26 mouse cellular contexts compared by ENCODE assay signal in the genomic region with DNA sequence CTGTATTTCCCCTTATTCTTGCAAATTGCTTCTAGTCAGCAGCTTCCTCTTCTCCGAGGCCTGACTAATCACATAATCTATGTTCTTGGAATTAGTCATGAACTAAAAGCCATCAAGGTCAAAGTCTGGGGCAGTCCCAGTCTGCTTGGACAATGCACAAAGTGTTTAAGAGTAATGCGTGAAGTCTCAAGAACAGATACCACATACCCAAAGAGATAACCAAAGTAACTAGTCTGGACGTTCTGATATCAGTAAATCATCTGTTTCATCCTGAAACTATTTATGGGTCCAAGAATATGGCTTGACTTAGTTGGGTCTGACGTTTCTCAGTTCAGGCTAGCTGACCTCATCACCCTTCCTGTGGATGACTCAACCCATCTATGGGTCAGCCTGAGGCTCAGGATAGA.
DNase-seq lines count a peak whose midpoint lies in the region; ATAC-seq and TF ChIP-seq lines count a peak whose summit lies in the region.
"Had no signal": no experiment of that assay in that cellular context is flagged by ENCODE, and none has a peak within 500 bp of the region (broad histone marks: within the 10 kb centered on the region; RNA-seq: fewer than 3 reads in every experiment).

No protein-coding gene starts in this region.

- no peaks in the 10 kb centered on the region for H3K27me3 ChIP-seq in thymus, adult 2 months (ENCODE audit: control insufficient read depth, insufficient read depth, low read length)
- H3K27me3 ChIP-seq in hindbrain, embryonic 11.5 days (ENCODE audit: control insufficient read depth, insufficient read depth, low read length) = peaks cover 5% of the 10 kb centered on the region
- H3K27me3 ChIP-seq: embryonic facial prominence, embryonic 12.5 days; liver, embryonic 13.5 days had no signal

- H3K4me2 ChIP-seq in hindbrain, embryonic 11.5 days (replicated peaks; ENCODE audit: low read depth, low read length) = no peak overlapping the region
- H3K4me2 ChIP-seq: embryonic facial prominence, embryonic 12.5 days; forebrain, embryonic 13.5 days; heart, embryonic 11.5 days; limb, embryonic 12.5 days; liver, embryonic 13.5 days; midbrain, embryonic 15.5 days; neural tube, embryonic 15.5 days had no signal

- no peaks in the 10 kb centered on the region for H3K9me3 ChIP-seq in hindbrain, embryonic 11.5 days (ENCODE audit: control insufficient read depth, low read length)
- H3K9me3 ChIP-seq: embryonic facial prominence, embryonic 12.5 days; forebrain, embryonic 13.5 days; G1E; limb, embryonic 12.5 days; liver, embryonic 13.5 days; midbrain, embryonic 15.5 days; neural tube, embryonic 15.5 days had no signal

- no peak overlapping the region for H3K9ac ChIP-seq in hindbrain, embryonic 11.5 days (ENCODE audit: low read depth, low read length)
- H3K9ac ChIP-seq: embryonic facial prominence, embryonic 12.5 days; forebrain, embryonic 13.5 days; limb, embryonic 12.5 days; liver, embryonic 13.5 days; midbrain, embryonic 15.5 days; neural tube, embryonic 15.5 days had no signal

- H3K27ac ChIP-seq in bone marrow macrophage, adult 2 months (ENCODE audit: insufficient read depth, low read depth, low read length) = peak overlapping the region; percentile 24
- H3K27ac ChIP-seq in thymus, adult 2 months (ENCODE audit: control insufficient read depth, insufficient read depth, low read length) = no peak overlapping the region
- no peak overlapping the region for H3K27ac ChIP-seq in hindbrain, embryonic 11.5 days (ENCODE audit: low read depth, low read length)
- H3K27ac ChIP-seq: embryonic facial prominence, embryonic 12.5 days; forebrain, embryonic 13.5 days; gastrocnemius, adult 2 months; hindbrain, postnatal 0 days; limb, embryonic 12.5 days; liver, embryonic 13.5 days; midbrain, embryonic 15.5 days; neural tube, embryonic 15.5 days had no signal

- peaks cover 11% of the 10 kb centered on the region for H3K4me1 ChIP-seq in bone marrow macrophage, adult 2 months (ENCODE audit: control insufficient read depth, insufficient read depth, low read length)
- no peaks in the 10 kb centered on the region for H3K4me1 ChIP-seq in thymus, adult 2 months (replicated peaks; ENCODE audit: control insufficient read depth, insufficient read depth, low read length)
- no peaks in the 10 kb centered on the region for H3K4me1 ChIP-seq in hindbrain, embryonic 11.5 days (replicated peaks; ENCODE audit: control insufficient read depth, insufficient read depth, low read length)
- H3K4me1 ChIP-seq: embryonic facial prominence, embryonic 12.5 days; forebrain, embryonic 13.5 days; limb, embryonic 12.5 days; liver, embryonic 13.5 days; midbrain, embryonic 15.5 days; neural tube, embryonic 15.5 days had no signal

- WGBS in thymus, adult 2 months = 78% methylated on average over 4 of the region's 4 CpGs
- WGBS in hindbrain, embryonic 11.5 days = 76% methylated on average over 4 of the region's 4 CpGs

- peak; percentile 64 for ATAC-seq in megakaryocyte, adult 5-6 weeks (ENCODE audit: poor library complexity, severe bottlenecking)
- ATAC-seq in hindbrain, embryonic 11.5 days (ENCODE audit: low FRiP score) = no peak
- ATAC-seq: activated CD4-positive, CD25-positive, alpha-beta regulatory T cell, adult 4 months; forebrain, embryonic 13.5 days; hindbrain, postnatal 0 days; midbrain, embryonic 15.5 days had no signal

- peak; percentile 24 to 65 for DNase-seq in adrenal gland, adult (ENCODE audit: inconsistent age in 2 of 2, low spot score in 1 of 2)
- no peak for DNase-seq in adrenal gland, adult 18-20 months (ENCODE audit: low spot score in 2 of 2)
- peak; percentile 74 for DNase-seq in 3T3-L1 (ENCODE audit: low read depth, low spot score)
- no peak for DNase-seq in lung, postnatal 10 days
- DNase-seq in thymus, adult 2 months = no peak
- no peak for DNase-seq in hindbrain, embryonic 11.5 days (ENCODE audit: low spot score)
- DNase-seq: cerebellum, adult 2 months; cerebellum, postnatal 25 days; gastrocnemius, adult 2 months; kidney, adult 8-10 months; kidney, postnatal 25 days; liver, embryonic 13.5 days; lung, adult 2 months; thymus, postnatal 25 days had no signal

- TF ChIP-seq POLR2A in bone marrow macrophage, adult 2 months (IDR thresholded peaks at IDR 0.05; ENCODE audit: borderline replicate concordance, low read depth, low read length) = no peak
- no peak for TF ChIP-seq POLR2A in thymus, adult 2 months (IDR thresholded peaks at IDR 0.05; ENCODE audit: control insufficient read depth, extremely low read depth, insufficient read depth, low read length, poor library complexity)

- no peaks in the 10 kb centered on the region for H3K36me3 ChIP-seq in thymus, adult 2 months (ENCODE audit: control insufficient read depth, insufficient read depth, low read length)
- H3K36me3 ChIP-seq in hindbrain, embryonic 11.5 days (ENCODE audit: control insufficient read depth, insufficient read depth, low read length) = no peaks in the 10 kb centered on the region
- H3K36me3 ChIP-seq: embryonic facial prominence, embryonic 12.5 days; G1E; limb, embryonic 12.5 days; liver, embryonic 13.5 days; midbrain, embryonic 15.5 days; neural tube, embryonic 15.5 days had no signal

- no peak overlapping the region for H3K4me3 ChIP-seq in bone marrow macrophage, adult 2 months (ENCODE audit: insufficient read depth, low read length)
- H3K4me3 ChIP-seq in thymus, adult 2 months (ENCODE audit: control insufficient read depth, insufficient read depth, low read length) = no peak overlapping the region
- no peak overlapping the region for H3K4me3 ChIP-seq in hindbrain, embryonic 11.5 days (ENCODE audit: low read depth, low read length)
- H3K4me3 ChIP-seq: embryonic facial prominence, embryonic 12.5 days; erythroblast, embryonic 14.5 days; forebrain, embryonic 13.5 days; gastrocnemius, adult 2 months; limb, embryonic 12.5 days; liver, embryonic 13.5 days; midbrain, embryonic 15.5 days; neural tube, embryonic 15.5 days had no signal

- no peak for TF ChIP-seq CTCF in bone marrow macrophage, adult 2 months (IDR thresholded peaks at IDR 0.05; ENCODE audit: low read depth, low read length)
- TF ChIP-seq CTCF in thymus, adult 2 months (IDR thresholded peaks at IDR 0.05; ENCODE audit: borderline replicate concordance, control insufficient read depth, extremely low read depth, insufficient read depth, low read length, poor library complexity) = no peak

Comparison
In these comparisons a context has a peak if more than half of its experiments do, and no peak if none do; other contexts are left out.
1. DNase-seq: peak in adrenal gland, adult (2 of 2) and 3T3-L1 (single experiment); none in adrenal gland, adult 18-20 months (0 of 2), lung, postnatal 10 days (single experiment), thymus, adult 2 months (single experiment) and hindbrain, embryonic 11.5 days (single experiment).